9 mouse cellular contexts compared by ENCODE assay signal in genomic region chr9:63091101-63091921, GRCm38 (mm10). TPM values are rescaled to one million over a fixed set of nuclear protein-coding genes. Genes with fewer than 3 reads are reported as not detected.
DNase-seq lines count a peak whose midpoint lies in the region; ATAC-seq and TF ChIP-seq lines count a peak whose summit lies in the region.
"Had no signal": no experiment of that assay in that cellular context is flagged by ENCODE, and none has a peak within 500 bp of the region (broad histone marks: within the 10 kb centered on the region; RNA-seq: fewer than 3 reads in every experiment).

No protein-coding gene starts in this region.

- ATAC-seq in heart, embryonic 13.5 days (ENCODE audit: extremely low read depth, insufficient number of reproducible peaks, low FRiP score, low TSS enrichment), result no peak
- no peak for ATAC-seq in kidney, embryonic 14.5 days (ENCODE audit: low FRiP score, low TSS enrichment)
- ATAC-seq in lung, embryonic 15.5 days (ENCODE audit: borderline replicate concordance, extremely low read depth, low FRiP score, low TSS enrichment), result no peak

- H3K4me1 ChIP-seq in embryonic facial prominence, embryonic 10.5 days, result peaks cover 43% of the 10 kb centered on the region
- H3K4me1 ChIP-seq in heart, embryonic 13.5 days, result peaks cover 31% of the 10 kb centered on the region
- H3K4me1 ChIP-seq in kidney, embryonic 14.5 days (ENCODE audit: control insufficient read depth, insufficient read depth, low read length), result peaks cover 21% of the 10 kb centered on the region
- H3K4me1 ChIP-seq in lung, embryonic 15.5 days, result peaks cover 36% of the 10 kb centered on the region
- H3K4me1 ChIP-seq in small intestine, adult 2 months (ENCODE audit: control insufficient read depth, insufficient read depth, insufficient read length, low read length), result peaks cover 12% of the 10 kb centered on the region

- no peak overlapping the region; the same call in 1 of the 2 replicates for H3K4me3 ChIP-seq in layer of hippocampus, adult 2 months
- H3K4me3 ChIP-seq in embryonic facial prominence, embryonic 10.5 days, result peak overlapping the region; percentile 53
- peak overlapping the region; percentile 48 for H3K4me3 ChIP-seq in heart, embryonic 13.5 days
- H3K4me3 ChIP-seq in kidney, embryonic 14.5 days (ENCODE audit: low read length), result no peak overlapping the region; the same call in 1 of the 2 replicates
- H3K4me3 ChIP-seq in lung, embryonic 15.5 days, result peak overlapping the region; percentile 35
- H3K4me3 ChIP-seq in small intestine, adult 2 months (ENCODE audit: low read depth, low read length), result no peak overlapping the region

- TF ChIP-seq POLR2A in small intestine, adult 2 months (IDR thresholded peaks at IDR 0.05; ENCODE audit: low read depth, low read length), result no peak

- H3K36me3 ChIP-seq in embryonic facial prominence, embryonic 10.5 days (replicated peaks), result no peaks in the 10 kb centered on the region
- H3K36me3 ChIP-seq in heart, embryonic 13.5 days, result no peaks in the 10 kb centered on the region
- no peaks in the 10 kb centered on the region for H3K36me3 ChIP-seq in kidney, embryonic 14.5 days (ENCODE audit: control insufficient read depth, insufficient read depth, low read length)
- no peaks in the 10 kb centered on the region for H3K36me3 ChIP-seq in lung, embryonic 15.5 days
- H3K36me3 ChIP-seq in small intestine, adult 2 months (ENCODE audit: control insufficient read depth, insufficient read depth, low read length), result no peaks in the 10 kb centered on the region

- no peak for TF ChIP-seq CTCF in layer of hippocampus, adult 2 months (conservative IDR thresholded peaks at IDR 0.05)
- TF ChIP-seq CTCF in small intestine, adult 2 months (IDR thresholded peaks at IDR 0.05; ENCODE audit: extremely low read depth, insufficient read length, insufficient replicate concordance, low read depth, low read length), result 0 out of 2 replicates have a peak, but pooled peaks have one; percentile 7

- H3K4me2 ChIP-seq in heart, embryonic 13.5 days, result peak overlapping the region; percentile 70
- peak overlapping the region; percentile 46 for H3K4me2 ChIP-seq in kidney, embryonic 14.5 days (replicated peaks; ENCODE audit: low read depth, low read length)
- H3K4me2 ChIP-seq in lung, embryonic 15.5 days, result peak overlapping the region; percentile 57

- peak overlapping the region; percentile 95 for H3K27ac ChIP-seq in layer of hippocampus, adult 2 months
- H3K27ac ChIP-seq in embryonic facial prominence, embryonic 10.5 days (replicated peaks), result peak overlapping the region; percentile 90
- peak overlapping the region; percentile 93 for H3K27ac ChIP-seq in heart, embryonic 13.5 days (replicated peaks)
- peak overlapping the region; percentile 93 for H3K27ac ChIP-seq in kidney, embryonic 14.5 days (ENCODE audit: low read depth, low read length)
- H3K27ac ChIP-seq in lung, embryonic 15.5 days, result peak overlapping the region; percentile 96
- peak overlapping the region; percentile 64 for H3K27ac ChIP-seq in small intestine, adult 2 months (ENCODE audit: insufficient read depth, low read depth, low read length)

- no peaks in the 10 kb centered on the region for H3K27me3 ChIP-seq in embryonic facial prominence, embryonic 10.5 days (replicated peaks; ENCODE audit: low read depth, poor library complexity, severe bottlenecking)
- no peaks in the 10 kb centered on the region for H3K27me3 ChIP-seq in heart, embryonic 13.5 days (replicated peaks)
- no peaks in the 10 kb centered on the region for H3K27me3 ChIP-seq in kidney, embryonic 14.5 days (ENCODE audit: control insufficient read depth, insufficient read depth, low read length)
- H3K27me3 ChIP-seq in lung, embryonic 15.5 days, result no peaks in the 10 kb centered on the region
- H3K27me3 ChIP-seq in small intestine, adult 2 months (ENCODE audit: control insufficient read depth, insufficient read depth, low read length), result no peaks in the 10 kb centered on the region

- peak; percentile 15 to 39 for DNase-seq in layer of hippocampus, adult 2 months (ENCODE audit: low spot score in 2 of 2)
- no peak for DNase-seq in layer of hippocampus, adult 9-10 months (ENCODE audit: low spot score)
- peak; percentile 27 for DNase-seq in embryonic facial prominence, embryonic 10.5 days (ENCODE audit: low spot score)
- no peak for DNase-seq in urinary bladder, adult 2 months (ENCODE audit: low spot score)

- H3K9ac ChIP-seq in heart, embryonic 13.5 days, result peak overlapping the region; percentile 75
- no peak overlapping the region; the same call in 1 of the 2 replicates for H3K9ac ChIP-seq in kidney, embryonic 14.5 days (ENCODE audit: low read depth, low read length)
- no peak overlapping the region for H3K9ac ChIP-seq in lung, embryonic 15.5 days

- no peaks in the 10 kb centered on the region for H3K9me3 ChIP-seq in embryonic facial prominence, embryonic 10.5 days
- H3K9me3 ChIP-seq in heart, embryonic 13.5 days, result no peaks in the 10 kb centered on the region
- H3K9me3 ChIP-seq in kidney, embryonic 14.5 days (ENCODE audit: control insufficient read depth, low read length), result no peaks in the 10 kb centered on the region
- H3K9me3 ChIP-seq in lung, embryonic 15.5 days, result no peaks in the 10 kb centered on the region

- WGBS in embryonic facial prominence, embryonic 10.5 days, result 10% methylated on average over 23 of the region's 23 CpGs
- WGBS in heart, embryonic 13.5 days, result 12% methylated on average over 23 of the region's 23 CpGs
- 14% methylated on average over 23 of the region's 23 CpGs for WGBS in kidney, embryonic 14.5 days
- WGBS in lung, embryonic 15.5 days, result 12% methylated on average over 23 of the region's 23 CpGs
- 15% methylated on average over 23 of the region's 23 CpGs for WGBS in small intestine, adult 2 months

RNA-seq across cellular contexts. Expression of gene Skor1, which starts 57.5 kb away (rescaled TPM):
- total RNA-seq in layer of hippocampus, adult 2 months (2021), result under 1 TPM; 0.20 to 0.27 TPM
- polyA plus RNA-seq in embryonic facial prominence, embryonic 10.5 days (2016; fragmentation: Nextera tagmentation; extraction: Ambion mirVana), result 0.06 and 0.10 TPM in 2 replicates
- not detected in 2 replicates for polyA plus RNA-seq in heart, embryonic 13.5 days (2015; fragmentation: Nextera tagmentation; extraction: Ambion mirVana)
- polyA plus RNA-seq in kidney, embryonic 14.5 days (2014; fragmentation: Nextera tagmentation; extraction: Ambion mirVana), result not detected in 2 replicates
- not detected in 2 replicates for polyA plus RNA-seq in lung, embryonic 15.5 days (2015; fragmentation: Nextera tagmentation; extraction: Ambion mirVana)
- 0.04 TPM in 1 of 2 replicates, not detected in the other for polyA plus RNA-seq in small intestine, adult 2 months (2012; rRNA removed)
- polyA plus RNA-seq in urinary bladder, adult 2 months (2012; rRNA removed), result 0.06 and 0.07 TPM in 2 replicates
- total RNA-seq: neutrophil, adult 5-6 weeks had no signal

Comparison
In these comparisons a context has a peak if more than half of its experiments do, and no peak if none do; other contexts are left out.
1. DNase-seq: peak in layer of hippocampus, adult 2 months (2 of 2) and embryonic facial prominence, embryonic 10.5 days (single experiment); none in layer of hippocampus, adult 9-10 months (single experiment) and urinary bladder, adult 2 months (single experiment).
2. H3K4me3 ChIP-seq: peak in embryonic facial prominence, embryonic 10.5 days (single experiment), heart, embryonic 13.5 days (single experiment) and lung, embryonic 15.5 days (single experiment); none in layer of hippocampus, adult 2 months (single experiment), kidney, embryonic 14.5 days (single experiment) and small intestine, adult 2 months (single experiment).
3. Peak in every context shown above with its lines, with median percentiles within 50 percentile points of each other: H3K27ac ChIP-seq and H3K4me2 ChIP-seq.